Mouse (Mus musculus) midbrain, embryonic 11.5 days (tissue): ENCODE data around the gene Scgb2b19. TPM values are rescaled to one million over a fixed set of nuclear protein-coding genes. Genes with fewer than 3 reads are reported as not detected.
"Not testable (repeated sequence)": the region's sequence is repeated elsewhere in the genome, so short reads cannot be mapped to it uniquely, and the experiment has no call there.

Experiments used
- ATAC-seq: fragments of 200-750 bp; cut with Nextera tagmentation; 2 replicates; pipeline ENCODE4 v1.8.0; 2017; ENCODE audit warnings: moderate TSS enrichment, moderate library complexity; ENCODE audit not compliant: low FRiP score
- DNase-seq: peaks from one replicate; pipeline ENCODE4 v3.0.0; 2015; ENCODE audit warnings: low spot score; ENCODE audit errors: missing footprints
- H3K27ac ChIP-seq: fragments of 300-500 bp; sonication (generic); 2 replicates; pipeline ENCODE4 v1.5.1; 2014; ENCODE audit warnings: low read depth, low read length
- H3K27me3 ChIP-seq: fragments of 300-500 bp; sonication (generic); 2 replicates; pipeline ENCODE4 v1.6.1; 2014; ENCODE audit warnings: mild to moderate bottlenecking, low read length, moderate library complexity, mixed read lengths; ENCODE audit not compliant: control insufficient read depth, insufficient read depth
- H3K36me3 ChIP-seq: fragments of 300-500 bp; sonication (generic); 2 replicates; pipeline ENCODE4 v1.6.1; 2014; ENCODE audit warnings: mild to moderate bottlenecking, low read length, moderate library complexity, mixed read lengths; ENCODE audit not compliant: control insufficient read depth, insufficient read depth
- H3K4me1 ChIP-seq: fragments of 300-500 bp; sonication (generic); 2 replicates; pipeline ENCODE4 v1.6.1; 2014; ENCODE audit warnings: low read length; ENCODE audit not compliant: control insufficient read depth, insufficient read depth
- H3K4me2 ChIP-seq: fragments of 300-500 bp; sonication (generic); 2 replicates; pipeline ENCODE4 v1.6.1; 2014; ENCODE audit warnings: mild to moderate bottlenecking, moderate library complexity
- H3K4me3 ChIP-seq: fragments of 300-500 bp; sonication (generic); 2 replicates; pipeline ENCODE4 v1.5.1; 2014; ENCODE audit warnings: low read depth, low read length
- H3K9ac ChIP-seq: fragments of 300-500 bp; sonication (generic); 2 replicates; pipeline ENCODE4 v1.6.1; 2014; ENCODE audit warnings: low read length
- H3K9me3 ChIP-seq: fragments of 300-500 bp; sonication (generic); 2 replicates; pipeline ENCODE4 v1.6.1; 2016; ENCODE audit warnings: low read length; ENCODE audit not compliant: control insufficient read depth
- WGBS: fragments of 180-500 bp; shearing (Covaris S2); extraction: QIAGEN DNeasy Blood & Tissue Kit; methylation state at CpG from one replicate; pipeline ENCODE4 v1.1.7; 2014; 5-methylcytosine and 5-hydroxymethylcytosine counted together
- polyA plus RNA-seq: library from polyadenylated mRNA; unstranded; fragments of >200 nt; fragmentation: Nextera tagmentation; extraction: Ambion mirVana; gene quantifications from 2 replicates; pipeline ENCODE4 v1.2.1, GENCODE M21; 2014

The Scgb2b19 gene
- not detected in 2 replicates for polyA plus RNA-seq

GRCm38 (mm10) chr7:33280238-33280637 lies at the start of gene Scgb2b19:
TSS of gene Scgb2b19 (minus strand) at chr7:33280338.
- H3K4me3 ChIP-seq, H3K9ac ChIP-seq, H3K4me1 ChIP-seq, H3K4me2 ChIP-seq, ATAC-seq, H3K27ac ChIP-seq, DNase-seq, H3K27me3 ChIP-seq, H3K36me3 ChIP-seq, H3K9me3 ChIP-seq: not testable (repeated sequence)

- not testable (repeated sequence) for DNase-seq, H3K36me3 ChIP-seq, H3K27me3 ChIP-seq, ATAC-seq, H3K4me3 ChIP-seq, H3K4me1 ChIP-seq, H3K9me3 ChIP-seq, H3K27ac ChIP-seq, H3K4me2 ChIP-seq, H3K9ac ChIP-seq
- WGBS, result 63% methylated on average over 2 of the region's 3 CpGs
Measured at GRCm38 (mm10) chr7:33286991-33287390, 6.9 kb upstream of the Scgb2b19 start, which contains the start of gene Scgb1b19. TSS of gene Scgb1b19 (plus strand) at chr7:33287291.

Other genes starting within 250 kb of the Scgb2b19 start
- gene Scgb2b17, start 223.8 kb downstream of the Scgb2b19 start, polyA plus RNA-seq, result not detected in 2 replicates
- not detected in 2 replicates for gene Scgb1b17, start 216.9 kb downstream of the Scgb2b19 start, polyA plus RNA-seq
- gene Scgb2b18, start 106.5 kb downstream of the Scgb2b19 start, polyA plus RNA-seq, result not detected in 2 replicates
- not detected in 2 replicates for gene Scgb1b18, start 94.8 kb downstream of the Scgb2b19 start, polyA plus RNA-seq
- gene Scgb1b19, start 7.0 kb upstream of the Scgb2b19 start, polyA plus RNA-seq, result not detected in 2 replicates
- gene Scgb2b20, start 86.0 kb upstream of the Scgb2b19 start, polyA plus RNA-seq, result not detected in 2 replicates
- gene Scgb1b20, start 92.9 kb upstream of the Scgb2b19 start, polyA plus RNA-seq, result not detected in 2 replicates
- not detected in 2 replicates for gene Scgb2b21, start 240.1 kb upstream of the Scgb2b19 start, polyA plus RNA-seq